In the genomic region with DNA sequence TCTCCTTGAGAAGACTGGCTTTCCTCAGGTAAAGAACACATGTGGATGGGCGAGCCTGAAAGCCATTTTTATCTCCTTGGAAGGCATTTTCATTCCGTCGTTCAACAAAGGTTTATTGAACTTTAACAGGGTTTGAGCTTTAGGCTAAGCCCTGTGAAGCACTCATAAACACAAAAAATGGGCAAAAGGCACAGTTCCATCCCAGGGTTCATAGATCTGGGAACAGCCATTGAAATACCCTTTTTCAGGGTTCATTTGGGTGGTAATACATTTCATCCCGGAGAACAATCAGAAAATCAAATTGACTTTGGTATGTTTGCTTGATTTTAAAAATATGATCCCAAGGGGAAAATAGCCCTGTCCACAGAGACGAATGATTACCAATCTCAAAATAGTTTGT, we compare ENCODE assay signal across 27 mouse cellular contexts.
DNase-seq lines count a peak whose midpoint lies in the region; ATAC-seq and TF ChIP-seq lines count a peak whose summit lies in the region.
"Had no signal": no experiment of that assay in that cellular context is flagged by ENCODE, and none has a peak within 500 bp of the region (broad histone marks: within the 10 kb centered on the region; RNA-seq: fewer than 3 reads in every experiment).

No protein-coding gene starts in this region.

- H3K4me2 ChIP-seq in kidney, postnatal 0 days (ENCODE audit: low read length): 0 out of 2 replicates have a peak overlapping the region, but pooled peaks have one; percentile 23
- no peak overlapping the region for H3K4me2 ChIP-seq in lung, embryonic 14.5 days
- H3K4me2 ChIP-seq in lung, postnatal 0 days (replicated peaks; ENCODE audit: low read depth, low read length): no peak overlapping the region
- H3K4me2 ChIP-seq in liver, postnatal 0 days (ENCODE audit: low read depth, low read length): no peak overlapping the region
- H3K4me2 ChIP-seq: embryonic facial prominence, embryonic 12.5 days; heart, embryonic 13.5 days; hindbrain, embryonic 14.5 days; liver, embryonic 13.5 days had no signal

- H3K4me1 ChIP-seq in kidney, adult 2 months (ENCODE audit: control insufficient read depth, insufficient read depth, low read length): peaks cover 18% of the 10 kb centered on the region
- peaks cover 8% of the 10 kb centered on the region; the same call in 1 of the 2 replicates for H3K4me1 ChIP-seq in kidney, postnatal 0 days (replicated peaks; ENCODE audit: insufficient read depth, low read length)
- H3K4me1 ChIP-seq in lung, embryonic 14.5 days (ENCODE audit: insufficient read depth): peaks cover 9% of the 10 kb centered on the region; the same call in 1 of the 2 replicates
- H3K4me1 ChIP-seq in lung, postnatal 0 days (ENCODE audit: insufficient read depth, low read depth, low read length): no peaks in the 10 kb centered on the region; the same call in 1 of the 2 replicates
- peaks cover 5% of the 10 kb centered on the region; the same call in 1 of the 2 replicates for H3K4me1 ChIP-seq in liver, postnatal 0 days (ENCODE audit: insufficient read depth)
- H3K4me1 ChIP-seq: liver, embryonic 13.5 days had no signal

- no peaks in the 10 kb centered on the region for H3K36me3 ChIP-seq in kidney, adult 2 months (ENCODE audit: control insufficient read depth, insufficient read depth, low read length)
- no peaks in the 10 kb centered on the region for H3K36me3 ChIP-seq in kidney, postnatal 0 days (ENCODE audit: insufficient read depth, low read length)
- H3K36me3 ChIP-seq in lung, embryonic 14.5 days (ENCODE audit: insufficient read depth): no peaks in the 10 kb centered on the region
- no peaks in the 10 kb centered on the region for H3K36me3 ChIP-seq in lung, postnatal 0 days (ENCODE audit: insufficient read depth, low read length)
- H3K36me3 ChIP-seq in liver, postnatal 0 days (replicated peaks; ENCODE audit: insufficient read depth, low read length): no peaks in the 10 kb centered on the region
- H3K36me3 ChIP-seq: embryonic facial prominence, embryonic 12.5 days; heart, embryonic 13.5 days; liver, embryonic 13.5 days had no signal

- no peak for ATAC-seq in kidney, postnatal 0 days (replicated peaks; ENCODE audit: low FRiP score, low read depth)
- no peak for ATAC-seq in lung, embryonic 14.5 days (ENCODE audit: insufficient read depth)
- no peak for ATAC-seq in lung, postnatal 0 days
- ATAC-seq in liver, postnatal 0 days: no peak
- ATAC-seq: CD4-positive, CD25-positive, alpha-beta regulatory T cell, adult 4 months; forebrain, embryonic 16.5 days; midbrain, embryonic 16.5 days had no signal

- no peaks in the 10 kb centered on the region for H3K9me3 ChIP-seq in kidney, postnatal 0 days (replicated peaks; ENCODE audit: low read length)
- H3K9me3 ChIP-seq in lung, embryonic 14.5 days (ENCODE audit: low read depth, low read length): no peaks in the 10 kb centered on the region
- H3K9me3 ChIP-seq in lung, postnatal 0 days (ENCODE audit: low read length): no peaks in the 10 kb centered on the region
- H3K9me3 ChIP-seq in liver, postnatal 0 days (ENCODE audit: low read length): no peaks in the 10 kb centered on the region
- H3K9me3 ChIP-seq: embryonic facial prominence, embryonic 12.5 days; heart, embryonic 13.5 days; liver, embryonic 13.5 days had no signal

- H3K4me3 ChIP-seq in kidney, adult 2 months (ENCODE audit: insufficient read depth, low read depth, low read length): no peak overlapping the region
- H3K4me3 ChIP-seq in kidney, postnatal 0 days (replicated peaks; ENCODE audit: low read depth, low read length): no peak overlapping the region
- H3K4me3 ChIP-seq in lung, embryonic 14.5 days (ENCODE audit: low read depth, low read length): no peak overlapping the region
- no peak overlapping the region for H3K4me3 ChIP-seq in lung, postnatal 0 days (ENCODE audit: low read depth, low read length)
- H3K4me3 ChIP-seq in liver, postnatal 0 days (ENCODE audit: low read depth, low read length): no peak overlapping the region
- H3K4me3 ChIP-seq: embryonic facial prominence, embryonic 12.5 days; erythroblast, embryonic 14.5 days; gastrocnemius, adult 2 months; heart, adult 2 months; heart, embryonic 13.5 days; liver, embryonic 13.5 days had no signal

- 28% methylated on average over 5 of the region's 5 CpGs for WGBS in kidney, adult 2 months
- WGBS in kidney, postnatal 0 days: 50% methylated on average over 5 of the region's 5 CpGs
- 65% methylated on average over 5 of the region's 5 CpGs for whole genome bisulfite sequencing in lung, embryonic 14.5 days
- WGBS in lung, postnatal 0 days: 62% methylated on average over 5 of the region's 5 CpGs
- 67% methylated on average over 5 of the region's 5 CpGs for WGBS in liver, postnatal 0 days (ENCODE audit: insufficient replicate concordance)

- H3K9ac ChIP-seq in kidney, postnatal 0 days (ENCODE audit: low read depth, low read length): no peak overlapping the region
- no peak overlapping the region for H3K9ac ChIP-seq in lung, embryonic 14.5 days
- H3K9ac ChIP-seq in lung, postnatal 0 days (replicated peaks; ENCODE audit: low read depth): no peak overlapping the region
- no peak overlapping the region for H3K9ac ChIP-seq in liver, postnatal 0 days (replicated peaks)
- H3K9ac ChIP-seq: embryonic facial prominence, embryonic 12.5 days; heart, embryonic 13.5 days; hindbrain, embryonic 14.5 days; liver, embryonic 13.5 days had no signal

- no peaks in the 10 kb centered on the region for H3K27me3 ChIP-seq in kidney, adult 2 months (replicated peaks; ENCODE audit: control insufficient read depth, insufficient read depth, low read length)
- H3K27me3 ChIP-seq in kidney, postnatal 0 days (ENCODE audit: insufficient read depth, low read length): no peaks in the 10 kb centered on the region
- H3K27me3 ChIP-seq in lung, embryonic 14.5 days (ENCODE audit: insufficient read depth, low read length): no peaks in the 10 kb centered on the region
- H3K27me3 ChIP-seq in lung, postnatal 0 days (replicated peaks; ENCODE audit: insufficient read depth, low read length): no peaks in the 10 kb centered on the region
- H3K27me3 ChIP-seq in liver, postnatal 0 days (ENCODE audit: insufficient read depth, low read length): no peaks in the 10 kb centered on the region
- H3K27me3 ChIP-seq: embryonic facial prominence, embryonic 12.5 days; heart, embryonic 13.5 days; liver, embryonic 13.5 days had no signal

- no peak for TF ChIP-seq EP300 in lung, postnatal 0 days (IDR thresholded peaks at IDR 0.05)
- TF ChIP-seq EP300 in liver, postnatal 0 days (IDR thresholded peaks at IDR 0.05; ENCODE audit: low read depth): no peak

- H3K27ac ChIP-seq in kidney, adult 2 months (ENCODE audit: insufficient read depth, low read depth, low read length): peak overlapping the region; percentile 82
- H3K27ac ChIP-seq in kidney, postnatal 0 days: peak overlapping the region; percentile 44; the same call in 1 of the 2 replicates
- H3K27ac ChIP-seq in lung, embryonic 14.5 days (ENCODE audit: low read depth): peak overlapping the region; percentile 52; the same call in 1 of the 2 replicates
- no peak overlapping the region for H3K27ac ChIP-seq in lung, postnatal 0 days (ENCODE audit: low read length)
- peak overlapping the region; percentile 74 for H3K27ac ChIP-seq in liver, postnatal 0 days (ENCODE audit: low read depth)
- H3K27ac ChIP-seq: embryonic facial prominence, embryonic 12.5 days; gastrocnemius, adult 2 months; heart, adult 2 months; heart, embryonic 13.5 days; hindbrain, embryonic 14.5 days; liver, embryonic 13.5 days had no signal

- no peak for TF ChIP-seq POLR2A in kidney, adult 2 months (IDR thresholded peaks at IDR 0.05; ENCODE audit: low read depth, low read length)

- TF ChIP-seq CTCF in kidney, adult 2 months (conservative IDR thresholded peaks at IDR 0.05; ENCODE audit: insufficient read depth, insufficient read length, low read depth, low read length): no peak
- TF ChIP-seq CTCF in kidney, postnatal 0 days (IDR thresholded peaks at IDR 0.05; ENCODE audit: low read depth): no peak
- no peak for TF ChIP-seq CTCF in lung, embryonic 14.5 days (IDR thresholded peaks at IDR 0.05; ENCODE audit: low read depth)
- TF ChIP-seq CTCF in lung, postnatal 0 days (IDR thresholded peaks at IDR 0.05): no peak
- no peak for TF ChIP-seq CTCF in liver, postnatal 0 days (IDR thresholded peaks at IDR 0.05; ENCODE audit: low read depth)

- DNase-seq in kidney, adult 2 months: peak; percentile 29
- DNase-seq in kidney, postnatal 25 days: no peak
- DNase-seq in kidney, postnatal 0 days (ENCODE audit: low spot score): no peak
- no peak for DNase-seq in kidney, postnatal 36 days
- no peak for DNase-seq in lung, embryonic 14.5 days
- DNase-seq in lung, postnatal 0 days (ENCODE audit: low spot score): no peak
- no peak for DNase-seq in liver, postnatal 0 days
- DNase-seq: adrenal gland, postnatal 14 days; cerebellum, adult 11 months; cerebellum, adult 9-10 months; cerebellum, postnatal 36 days; gastrocnemius, adult 2 months; gastrocnemius, postnatal 36 days; heart, adult 2 months; heart, postnatal 10 days; liver, embryonic 13.5 days; lung, postnatal 14 days; spleen, adult 18-20 months; thymus, adult 2 months; thymus, postnatal 36 days had no signal
